Mouse (Mus musculus) forebrain, embryonic 11.5 days (tissue): Measurements from ENCODE around the gene Spocd1. TPM values are rescaled to one million over a fixed set of nuclear protein-coding genes. Genes with fewer than 3 reads are reported as not detected.

Experiments used
- ATAC-seq: fragments of 200-750 bp; cut with Nextera tagmentation; replicated peaks from 2 replicates; pipeline ENCODE4 v1.8.0; 2017; ENCODE audit warnings: moderate TSS enrichment; ENCODE audit not compliant: low FRiP score
- DNase-seq: peaks from one replicate; pipeline ENCODE4 v3.0.0-alpha.2; 2017; ENCODE audit warnings: low spot score
- H3K27ac ChIP-seq: fragments of 300-500 bp; sonication (generic); 2 replicates; pipeline ENCODE4 v1.5.1; 2014; ENCODE audit warnings: low read depth, low read length
- H3K27me3 ChIP-seq: fragments of 300-500 bp; sonication (generic); 2 replicates; pipeline ENCODE4 v1.6.1; 2014; ENCODE audit warnings: mild to moderate bottlenecking, low read length, mixed read lengths; ENCODE audit not compliant: control insufficient read depth, insufficient read depth
- H3K36me3 ChIP-seq: fragments of 300-500 bp; sonication (generic); 2 replicates; pipeline ENCODE4 v1.6.1; 2014; ENCODE audit warnings: mild to moderate bottlenecking, low read length, moderate library complexity, mixed read lengths; ENCODE audit not compliant: control insufficient read depth, insufficient read depth
- H3K4me1 ChIP-seq: fragments of 300-500 bp; sonication (generic); replicated peaks from 2 replicates; pipeline ENCODE4 v1.6.1; 2014; ENCODE audit warnings: low read length, mixed read lengths; ENCODE audit not compliant: control insufficient read depth, insufficient read depth
- H3K4me2 ChIP-seq: fragments of 300-500 bp; sonication (generic); 2 replicates; pipeline ENCODE4 v1.6.1; 2014; ENCODE audit warnings: low read depth, mild to moderate bottlenecking, low read length, moderate library complexity, mixed read lengths; ENCODE audit not compliant: severe bottlenecking
- H3K4me3 ChIP-seq: fragments of 300-500 bp; sonication (generic); 2 replicates; pipeline ENCODE4 v1.5.1; 2014; ENCODE audit warnings: low read depth, low read length
- H3K9ac ChIP-seq: fragments of 300-500 bp; sonication (generic); 2 replicates; pipeline ENCODE4 v1.6.1; 2014; ENCODE audit warnings: low read length
- H3K9me3 ChIP-seq: fragments of 300-500 bp; sonication (generic); 2 replicates; pipeline ENCODE4 v1.6.1; 2016; ENCODE audit warnings: low read length, mixed read lengths; ENCODE audit not compliant: control insufficient read depth
- WGBS: fragments of 180-500 bp; shearing (Covaris S2); extraction: QIAGEN DNeasy Blood & Tissue Kit; methylation state at CpG from one replicate; pipeline ENCODE4 v1.1.7; 2014; 5-methylcytosine and 5-hydroxymethylcytosine counted together
- polyA plus RNA-seq: library from polyadenylated mRNA; unstranded; fragments of >200 nt; fragmentation: Nextera tagmentation; extraction: Ambion mirVana; gene quantifications from 2 replicates; pipeline ENCODE4 v1.2.1, GENCODE M21; 2014

The Spocd1 gene
- polyA plus RNA-seq, 1 experiment from 2014 or later: 0.05 TPM

GRCm38 (mm10) chr4:129921314-129921587 lies 7.8 kb upstream of the Spocd1 start:
- Histone ChIP-seq H3K9ac (no peak overlapping the region), H3K4me1 (no peaks in the 10 kb centered on the region), H3K9me3 (no peaks in the 10 kb centered on the region), H3K4me2 (no peak overlapping the region), H3K27me3 (no peaks in the 10 kb centered on the region), H3K36me3 (no peaks in the 10 kb centered on the region), H3K27ac (no peak overlapping the region), H3K4me3 (no peak overlapping the region)
- DNase-seq (no peak), ATAC-seq (no peak)
- WGBS: 88% methylated on average over 3 of the region's 3 CpGs

DNA sequence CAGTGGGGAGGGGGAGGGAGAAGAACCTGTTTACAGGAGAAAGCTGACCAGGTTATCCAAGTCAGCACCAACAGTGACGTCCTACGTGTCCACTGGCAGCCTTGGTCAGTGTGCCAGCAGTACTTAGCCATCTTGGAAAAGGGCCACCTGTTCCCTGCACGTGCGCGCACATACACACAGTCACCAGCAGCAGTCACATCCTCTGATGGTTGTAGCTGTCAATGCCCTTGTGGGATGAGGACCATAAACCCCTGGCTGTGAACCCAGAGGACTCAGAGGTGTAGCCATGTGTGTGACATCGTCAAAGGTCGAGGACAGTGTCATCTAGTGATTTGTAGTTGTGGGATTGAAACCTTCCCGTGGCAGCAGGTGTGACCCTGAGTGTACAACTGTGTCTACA lies 4.9 kb upstream of the Spocd1 start:
- Histone ChIP-seq H3K4me3 (no peak overlapping the region), H3K36me3 (no peaks in the 10 kb centered on the region), H3K4me1 (no peaks in the 10 kb centered on the region), H3K9ac (no peak overlapping the region), H3K27ac (no peak overlapping the region), H3K9me3 (no peaks in the 10 kb centered on the region), H3K27me3 (no peaks in the 10 kb centered on the region), H3K4me2 (no peak overlapping the region)
- 92% methylated on average over 8 of the region's 8 CpGs for WGBS
- ATAC-seq (no peak), DNase-seq (no peak)

DNA sequence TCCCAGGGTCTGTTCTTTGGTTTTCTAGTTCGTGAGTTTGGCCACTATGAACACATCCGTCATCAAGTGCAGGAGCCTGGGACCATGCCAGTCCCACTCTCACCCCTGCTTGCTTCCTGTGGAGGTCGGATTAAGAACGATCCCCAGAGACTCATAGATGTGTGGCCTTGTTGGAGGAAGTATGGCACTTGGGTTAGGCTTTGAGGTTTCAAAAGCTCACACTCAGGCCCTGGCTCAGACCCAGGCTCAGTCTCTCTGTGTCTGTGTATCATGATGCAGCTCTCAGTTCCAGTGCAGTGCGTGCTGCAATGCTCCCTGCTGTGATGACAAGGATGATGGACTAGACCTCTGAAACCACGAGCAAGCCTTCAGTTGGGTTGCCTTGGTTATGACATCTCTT lies 4.4 kb upstream of the Spocd1 start:
- no peak for DNase-seq
- WGBS: 76% methylated on average over 6 of the region's 6 CpGs

GRCm38 (mm10) chr4:129926544-129926943 lies 2.5 kb upstream of the Spocd1 start:
- ATAC-seq: no peak
- Histone ChIP-seq H3K36me3 (no peaks in the 10 kb centered on the region), H3K4me3 (no peak overlapping the region), H3K9ac (no peak overlapping the region), H3K9me3 (no peaks in the 10 kb centered on the region), H3K27me3 (no peaks in the 10 kb centered on the region), H3K27ac (no peak overlapping the region), H3K4me2 (no peak overlapping the region), H3K4me1 (no peaks in the 10 kb centered on the region)
- no peak for DNase-seq
- 60% methylated on average over 8 of the region's 8 CpGs for WGBS

More for the DNA sequence above, 4.4 kb upstream of the Spocd1 start:
- no peak for ATAC-seq
- Histone ChIP-seq H3K9ac (no peak overlapping the region), H3K27me3 (no peaks in the 10 kb centered on the region), H3K27ac (no peak overlapping the region), H3K9me3 (no peaks in the 10 kb centered on the region), H3K36me3 (no peaks in the 10 kb centered on the region), H3K4me3 (no peak overlapping the region), H3K4me1 (no peaks in the 10 kb centered on the region), H3K4me2 (no peak overlapping the region)

- H3K9me3 ChIP-seq: no peaks in the 10 kb centered on the region
- H3K4me2 ChIP-seq: no peak overlapping the region
- H3K27ac ChIP-seq: no peak overlapping the region
- no peak overlapping the region for H3K4me3 ChIP-seq
- no peaks in the 10 kb centered on the region for H3K4me1 ChIP-seq
- H3K36me3 ChIP-seq: no peaks in the 10 kb centered on the region
- 87% methylated on average over 3 of the region's 3 CpGs for WGBS
- H3K27me3 ChIP-seq: no peaks in the 10 kb centered on the region
- DNase-seq (no peak), ATAC-seq (no peak)
- no peak overlapping the region for H3K9ac ChIP-seq
These were observed 2.0 kb upstream of the Spocd1 start for GRCm38 (mm10) chr4:129927091-129927490.

DNA sequence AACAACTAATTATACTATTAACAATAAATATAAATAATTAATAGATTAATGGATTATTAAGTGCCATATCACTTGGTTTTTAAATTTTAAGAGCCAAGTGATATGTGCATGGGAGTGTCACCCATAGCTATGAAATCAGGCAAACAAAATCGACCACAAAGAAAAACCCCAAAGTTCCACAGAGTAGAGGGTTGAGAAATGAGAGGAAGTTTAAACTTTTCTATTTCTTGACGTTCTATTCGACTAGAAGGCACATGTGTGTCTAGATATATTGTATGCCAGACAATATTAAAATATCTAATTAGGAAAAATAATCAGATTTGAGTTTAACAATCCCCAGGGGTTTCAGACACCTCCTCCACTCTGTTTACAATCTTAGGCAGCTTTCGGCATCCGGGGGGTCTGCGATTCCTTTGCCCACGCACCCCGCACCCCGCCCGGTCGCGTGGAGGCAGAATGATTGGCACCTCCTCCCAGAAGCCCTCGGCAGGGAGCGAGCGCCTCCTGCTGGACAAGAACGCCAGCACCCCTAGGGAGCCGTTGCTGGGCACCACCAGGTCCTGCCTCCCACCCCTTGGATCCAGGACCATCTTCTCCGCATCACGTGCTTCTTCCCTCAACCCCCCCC lies 811 bp upstream of the Spocd1 start:
- peak; percentile 91 for DNase-seq
- no peak overlapping the region for H3K27ac ChIP-seq

DNA sequence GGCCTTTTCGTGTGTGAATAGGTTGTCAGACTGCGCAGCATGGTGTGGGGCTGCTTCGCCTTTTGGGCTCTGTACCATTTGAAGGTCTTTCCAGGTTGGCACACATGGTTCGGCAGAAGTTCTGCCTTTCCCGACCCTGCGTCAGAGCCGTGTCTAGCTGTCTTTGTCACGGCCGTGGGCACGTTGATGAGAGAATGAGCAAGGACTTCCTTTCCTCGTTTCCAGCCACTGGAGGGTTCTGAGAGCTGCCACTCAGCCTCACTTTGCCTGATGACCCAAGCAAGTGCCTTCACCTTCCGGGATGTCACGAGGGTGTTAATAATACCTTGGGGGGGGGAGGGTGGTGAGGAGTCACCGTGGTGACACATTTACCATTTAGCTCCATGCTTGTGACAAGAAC lies 4.6 kb downstream of the Spocd1 start:
- H3K9ac ChIP-seq: no peak overlapping the region

More for the DNA sequence above, 811 bp upstream of the Spocd1 start:
- H3K36me3 ChIP-seq: no peaks in the 10 kb centered on the region
- H3K4me2 ChIP-seq: peak overlapping the region; percentile 40
- H3K4me1 ChIP-seq: no peaks in the 10 kb centered on the region
- 0 out of 2 replicates have a peak, but pooled peaks have one; percentile 30 for ATAC-seq
- no peaks in the 10 kb centered on the region for H3K9me3 ChIP-seq
- no peaks in the 10 kb centered on the region for H3K27me3 ChIP-seq
- 6% methylated on average over 19 of the region's 19 CpGs for WGBS
- H3K9ac ChIP-seq: no peak overlapping the region
- H3K4me3 ChIP-seq: no peak overlapping the region

GRCm38 (mm10) chr4:129934177-129934855 lies 5.3 kb downstream of the Spocd1 start:
- 72% methylated on average over 16 of the region's 16 CpGs for WGBS
- Histone ChIP-seq H3K27me3 (no peaks in the 10 kb centered on the region), H3K9me3 (no peaks in the 10 kb centered on the region), H3K27ac (no peak overlapping the region), H3K4me2 (no peak overlapping the region), H3K36me3 (no peaks in the 10 kb centered on the region), H3K4me1 (no peaks in the 10 kb centered on the region), H3K9ac (no peak overlapping the region), H3K4me3 (no peak overlapping the region)
- ATAC-seq (no peak), DNase-seq (no peak)

More for the DNA sequence above, 4.6 kb downstream of the Spocd1 start:
- H3K27ac ChIP-seq: no peak overlapping the region
- H3K9me3 ChIP-seq: no peaks in the 10 kb centered on the region
- H3K27me3 ChIP-seq: no peaks in the 10 kb centered on the region
- no peak for DNase-seq
- H3K36me3 ChIP-seq: no peaks in the 10 kb centered on the region
- whole genome bisulfite sequencing: 84% methylated on average over 14 of the region's 14 CpGs
- no peak overlapping the region for H3K4me2 ChIP-seq
- no peak for ATAC-seq
- no peak overlapping the region for H3K4me3 ChIP-seq
- H3K4me1 ChIP-seq: no peaks in the 10 kb centered on the region

DNA sequence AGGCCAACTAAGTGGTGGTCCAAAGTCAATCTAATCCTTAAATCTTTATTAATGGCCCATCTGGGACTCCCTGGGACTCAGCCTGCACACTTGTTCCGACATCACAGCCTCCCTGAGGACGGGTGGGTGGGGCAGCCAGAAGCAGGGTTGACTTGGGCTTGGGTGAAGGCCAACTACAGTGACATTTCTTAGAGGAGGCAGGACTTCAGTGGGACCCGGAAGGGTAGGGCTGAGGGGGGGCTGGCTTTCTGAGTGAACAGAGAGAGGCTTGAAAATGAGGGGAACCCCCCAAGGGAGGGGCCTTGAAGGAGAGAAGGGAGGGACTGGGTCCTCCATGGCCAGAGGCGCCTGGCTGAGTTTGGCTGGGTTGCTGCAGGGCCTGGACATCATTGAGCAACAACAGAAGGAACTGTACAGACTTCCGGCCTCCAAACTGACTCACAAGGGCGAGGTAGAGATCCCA lies 22.3 kb downstream of the Spocd1 start:
- DNase-seq (no peak), ATAC-seq (no peak)
- Histone ChIP-seq H3K36me3 (no peaks in the 10 kb centered on the region), H3K4me3 (no peak overlapping the region), H3K27ac (no peak overlapping the region), H3K9me3 (no peaks in the 10 kb centered on the region), H3K9ac (no peak overlapping the region), H3K4me1 (no peaks in the 10 kb centered on the region), H3K27me3 (no peaks in the 10 kb centered on the region), H3K4me2 (no peak overlapping the region)
- WGBS: 82% methylated on average over 6 of the region's 6 CpGs
